Mouse (Mus musculus) kidney, postnatal 25 days (tissue): ENCODE results near the gene Ormdl3.
"Not testable (repeated sequence)": the region's sequence is repeated elsewhere in the genome, so short reads cannot be mapped to it uniquely, and the experiment has no call there.

ENCODE experiments used
- DNase-seq, 2 experiments: peaks; one replicate each; pipeline ENCODE4 v3.0.0; 2021; ENCODE audit warnings: mixed read lengths in 2 of 2

The Ormdl3 gene

DNA sequence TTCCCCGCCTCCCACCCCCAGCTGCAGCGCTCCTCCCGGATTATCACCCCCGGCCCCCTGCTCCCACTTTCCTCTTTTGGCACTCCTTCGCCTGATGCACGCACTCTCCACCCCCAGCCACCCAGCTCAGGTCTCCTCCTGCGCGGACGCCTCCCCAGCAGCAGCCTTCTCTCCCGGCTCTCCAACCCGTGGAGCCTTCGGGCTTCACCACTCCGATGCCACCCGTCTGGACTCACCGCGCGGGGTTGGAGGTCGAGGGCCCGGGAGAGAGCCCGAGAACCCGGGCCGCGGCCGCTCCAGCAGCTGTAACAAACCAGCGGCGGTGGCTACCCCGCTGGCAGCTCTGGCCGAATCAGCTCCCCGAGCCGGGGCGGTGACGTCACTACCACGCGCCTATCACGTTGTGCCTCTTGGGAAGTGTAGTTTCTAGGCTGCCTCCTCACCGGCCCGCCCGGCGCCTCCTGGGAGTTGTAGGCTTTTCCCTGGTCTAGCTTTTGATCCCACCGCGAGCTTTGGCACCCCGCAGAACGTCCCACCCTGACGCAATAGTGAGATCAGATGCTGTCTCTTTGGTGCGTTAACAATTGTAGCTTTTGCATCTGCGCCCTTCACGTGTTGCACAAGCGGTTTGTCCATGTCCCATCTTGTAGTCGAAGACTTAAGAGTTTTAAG lies at the start of gene Ormdl3:
Gene Ormdl3, minus strand, starts transcription at position 477 of the 672 bp plus-strand sequence.
- DNase-seq, result peak; percentile 99

DNA sequence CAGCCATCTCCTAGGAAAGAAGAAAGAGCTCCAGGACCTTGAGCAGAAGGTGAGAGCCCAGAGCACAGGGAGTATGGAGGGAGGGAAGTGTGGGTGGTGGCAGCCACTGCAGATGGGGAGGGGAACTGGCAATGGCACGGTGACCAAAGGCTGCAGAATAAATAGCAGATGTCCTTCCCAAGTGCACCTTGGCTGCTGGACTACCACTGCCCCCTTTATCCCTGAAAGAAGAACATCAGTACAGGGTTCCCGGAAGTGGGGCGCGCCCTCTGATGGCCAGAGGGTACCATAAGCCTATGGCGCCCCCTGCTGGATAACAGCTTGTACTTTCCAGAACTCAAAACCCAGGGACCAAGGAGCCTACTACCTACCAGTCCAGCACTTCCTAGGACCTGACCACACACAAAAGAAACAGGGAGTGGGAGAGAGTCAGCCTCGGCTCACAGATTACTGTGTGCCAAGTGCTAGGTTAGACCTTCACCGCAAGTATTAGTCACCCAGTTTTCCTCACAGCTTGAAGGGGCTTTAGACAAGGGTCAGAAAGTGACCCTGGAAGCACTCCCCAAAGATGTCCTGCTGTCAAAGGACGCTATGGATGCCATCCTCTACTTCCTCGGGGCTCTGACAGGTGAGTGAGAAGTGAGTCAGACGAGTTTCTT lies 48.3 kb upstream of the Ormdl3 start:
- DNase-seq, result peak; percentile 28 to 37

GRCm38 (mm10) chr11:98630646-98631045 lies 43.5 kb upstream of the Ormdl3 start:
- DNase-seq, result no peak

- no peak for DNase-seq
Measured at GRCm38 (mm10) chr11:98628706-98629105, 41.5 kb upstream of the Ormdl3 start.

DNA sequence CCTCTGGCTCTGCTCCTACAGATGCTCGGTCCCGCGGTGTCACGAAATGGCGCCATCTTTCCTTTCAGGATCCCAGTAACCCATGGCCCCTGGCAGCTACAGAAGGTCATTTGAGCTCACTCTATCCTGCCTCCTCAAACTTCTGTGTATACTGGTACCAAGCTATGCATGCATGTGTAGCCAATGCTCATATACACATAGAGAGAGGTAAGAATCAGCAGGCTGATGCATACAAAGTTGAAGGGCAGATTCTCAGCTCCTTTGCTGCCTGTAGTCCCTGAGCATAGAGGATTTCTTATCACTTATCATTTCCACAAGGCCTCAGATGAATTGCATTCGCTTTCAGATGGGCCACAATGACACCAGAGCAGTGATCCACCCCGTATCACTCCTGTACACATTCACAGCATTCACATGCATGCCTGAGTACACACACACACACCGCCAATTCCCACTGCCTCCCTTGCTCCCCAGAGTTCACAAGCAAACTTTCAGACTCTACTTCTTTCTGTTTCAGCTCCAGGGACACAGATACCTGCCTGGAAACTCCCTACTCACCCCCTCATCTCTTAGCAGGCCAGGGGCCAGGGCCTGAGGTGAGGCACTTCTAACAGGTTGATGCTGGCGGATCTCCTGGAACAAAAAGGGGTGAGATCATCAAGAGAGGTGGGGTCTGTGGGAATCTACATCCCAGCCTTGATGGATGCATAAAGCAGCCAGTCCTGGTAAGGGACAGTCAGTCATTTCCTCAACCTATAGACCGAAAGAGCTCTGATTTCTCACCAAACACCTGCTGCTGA lies 38.6 kb upstream of the Ormdl3 start, which contains the start of the genes Gm12355 and Gsdma3:
Gene Gm12355, minus strand, starts transcription at position 51 of the 800 bp plus-strand sequence.
Gene Gsdma3, plus strand, starts transcription at position 750 of the 800 bp plus-strand sequence.
- DNase-seq, result no peak

DNA sequence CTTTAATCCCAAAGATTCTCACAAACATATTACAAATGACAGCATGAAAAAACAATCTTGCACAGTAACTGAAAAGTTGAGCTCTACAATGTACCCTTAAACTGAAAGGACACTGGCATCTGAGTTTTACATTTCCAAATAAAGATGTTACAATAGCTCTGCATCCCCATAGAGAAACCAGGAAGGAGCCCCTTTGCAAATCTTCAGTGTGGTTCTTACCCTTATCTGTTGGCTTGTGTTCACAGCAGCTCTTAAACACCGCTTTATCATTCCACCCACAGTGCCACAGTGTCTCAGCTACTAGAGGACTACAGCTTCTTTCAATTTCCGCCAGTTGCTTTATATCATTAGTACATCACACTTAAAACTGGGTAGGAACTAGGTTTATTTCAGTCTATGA lies 37.2 kb upstream of the Ormdl3 start:
- DNase-seq, result not testable (repeated sequence)

- not testable (repeated sequence) for DNase-seq
Measured at GRCm38 (mm10) chr11:98623981-98624380, 36.8 kb upstream of the Ormdl3 start.

- DNase-seq, result no peak
Measured at GRCm38 (mm10) chr11:98620791-98621190, 33.6 kb upstream of the Ormdl3 start.

GRCm38 (mm10) chr11:98606763-98607162 lies 19.6 kb upstream of the Ormdl3 start:
- DNase-seq, result peak in 1 of 2 experiments; percentile 50

GRCm38 (mm10) chr11:98604911-98605310 lies 17.7 kb upstream of the Ormdl3 start:
- not testable (repeated sequence) for DNase-seq

DNA sequence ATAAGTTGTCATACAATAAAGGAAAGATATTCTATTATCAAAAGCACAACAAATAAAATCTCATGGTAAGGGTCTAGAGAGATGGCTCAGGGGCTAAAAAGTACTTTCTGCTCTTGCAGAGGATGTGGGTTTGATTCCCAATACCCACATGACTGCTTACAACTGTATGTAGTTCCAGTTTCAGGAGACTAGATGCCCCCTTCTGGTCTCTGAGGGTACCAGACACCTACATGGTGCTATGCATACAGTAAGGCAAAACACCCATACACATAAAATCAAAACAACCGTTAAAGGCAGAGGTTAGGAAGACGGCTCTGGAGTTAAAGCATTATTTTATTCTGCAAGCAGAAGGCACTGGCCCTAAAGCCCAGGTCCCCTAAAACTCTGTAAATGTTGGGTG lies 16.8 kb upstream of the Ormdl3 start:
- DNase-seq, result no peak

- peak in 1 of 2 experiments; percentile 27 for DNase-seq
Measured at GRCm38 (mm10) chr11:98602090-98602690, 15.0 kb upstream of the Ormdl3 start.

GRCm38 (mm10) chr11:98599291-98599690 lies 12.1 kb upstream of the Ormdl3 start:
- no peak for DNase-seq

- no peak for DNase-seq
Measured at GRCm38 (mm10) chr11:98598851-98599290, 11.7 kb upstream of the Ormdl3 start.

DNA sequence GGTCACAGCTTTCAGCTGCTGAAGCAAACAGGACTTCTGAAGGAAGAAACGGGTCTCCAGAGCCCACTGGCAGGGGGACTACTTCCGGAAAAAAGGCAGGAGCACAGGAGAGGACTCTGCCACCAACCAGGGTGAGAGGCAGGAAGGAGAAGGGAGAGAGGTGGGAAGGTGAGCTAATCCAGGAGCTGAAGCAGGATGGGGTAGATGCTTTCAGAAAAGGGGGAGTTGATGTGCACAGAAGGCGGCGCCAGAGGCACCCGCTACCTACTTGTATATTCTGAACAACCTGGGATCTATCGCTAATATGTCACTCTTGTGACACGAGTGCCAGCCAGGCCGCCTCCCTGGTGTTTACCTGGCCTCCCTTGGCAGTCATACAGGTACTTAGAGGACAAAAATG lies 10.8 kb upstream of the Ormdl3 start, which contains the start of gene Lrrc3c:
Gene Lrrc3c, plus strand, starts transcription at position 301 of the 400 bp plus-strand sequence.
- DNase-seq, result no peak

DNA sequence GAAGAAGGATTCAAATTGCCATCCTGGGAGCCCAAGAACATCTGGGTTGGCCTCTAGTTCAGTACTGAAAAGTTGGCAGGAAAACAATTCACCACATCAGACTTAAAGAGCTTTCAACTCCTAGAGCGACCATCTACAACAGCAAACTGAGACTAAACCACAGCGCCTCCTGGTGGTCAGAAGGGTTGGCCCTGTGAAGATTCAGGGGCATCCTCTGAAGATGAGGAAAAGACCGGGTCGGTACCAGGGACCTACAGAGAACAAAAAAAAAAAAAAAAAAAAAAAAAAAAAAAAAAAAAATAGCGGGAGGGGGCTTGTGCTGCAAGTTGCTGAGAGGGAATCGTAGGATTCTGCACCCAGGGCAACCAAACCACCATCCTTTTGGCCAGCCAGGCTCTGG lies 10.2 kb upstream of the Ormdl3 start:
- DNase-seq, result peak; percentile 57 to 78

GRCm38 (mm10) chr11:98595955-98596354 lies 8.8 kb upstream of the Ormdl3 start:
- no peak for DNase-seq

GRCm38 (mm10) chr11:98595473-98595872 lies 8.3 kb upstream of the Ormdl3 start:
- no peak for DNase-seq

- no peak for DNase-seq
Measured at GRCm38 (mm10) chr11:98595021-98595420, 7.9 kb upstream of the Ormdl3 start.

GRCm38 (mm10) chr11:98590548-98591445 lies 3.6 kb upstream of the Ormdl3 start:
- DNase-seq, result no peak

GRCm38 (mm10) chr11:98589306-98589705 lies 2.1 kb upstream of the Ormdl3 start:
- no peak for DNase-seq

- DNase-seq, result no peak
Measured at GRCm38 (mm10) chr11:98588833-98589281, 1.7 kb upstream of the Ormdl3 start.
